Mouse (Mus musculus) monocyte, adult 2 months (primary cell): ENCODE measurements around the gene Cby3.

Source experiments
- DNase-seq, 2 experiments: peaks; one replicate each; pipeline ENCODE4 v3.0.0; 2022; ENCODE audit warnings: low spot score in 2 of 2, low read depth in 1 of 2

Cby3 gene

GRCm38 (mm10) chr11:50388217-50388929 lies 34.1 kb downstream of the Cby3 start:
- DNase-seq: no peak

GRCm38 (mm10) chr11:50389011-50389410 lies 34.7 kb downstream of the Cby3 start:
- no peak for DNase-seq

- DNase-seq: no peak
These were observed 35.4 kb downstream of the Cby3 start for GRCm38 (mm10) chr11:50389616-50390015.

- no peak for DNase-seq
These were observed 37.2 kb downstream of the Cby3 start for GRCm38 (mm10) chr11:50391272-50391960.

GRCm38 (mm10) chr11:50393306-50393705 lies 39.0 kb downstream of the Cby3 start:
- no peak for DNase-seq

GRCm38 (mm10) chr11:50394731-50395130 lies 40.5 kb downstream of the Cby3 start:
- DNase-seq: no peak

- no peak for DNase-seq
These were observed 42.6 kb downstream of the Cby3 start for GRCm38 (mm10) chr11:50396766-50397307.

GRCm38 (mm10) chr11:50397316-50397715 lies 43.1 kb downstream of the Cby3 start:
- DNase-seq: no peak

GRCm38 (mm10) chr11:50398803-50399202 lies 44.5 kb downstream of the Cby3 start:
- no peak for DNase-seq

- DNase-seq: no peak
These were observed 48.2 kb downstream of the Cby3 start for GRCm38 (mm10) chr11:50402481-50402880.

GRCm38 (mm10) chr11:50403367-50404014 lies 49.2 kb downstream of the Cby3 start:
- no peak for DNase-seq

GRCm38 (mm10) chr11:50407235-50407634 lies 53.0 kb downstream of the Cby3 start:
- DNase-seq: no peak
